Mouse (Mus musculus) retina, adult 2 months (tissue): ENCODE results near the gene Rhd.
"Not testable (repeated sequence)": the region's sequence is repeated elsewhere in the genome, so short reads cannot be mapped to it uniquely, and the experiment has no call there.

Experiments used
- DNase-seq: peaks from one replicate; pipeline ENCODE4 v3.0.0-alpha.2; 2012; ENCODE audit warnings: low read depth, low spot score

Gene Rhd

GRCm38 (mm10) chr4:134911406-134911805 is 47.1 kb downstream of the Rhd start:
- DNase-seq = not testable (repeated sequence)

GRCm38 (mm10) chr4:134913413-134913812 is 49.1 kb downstream of the Rhd start:
- no peak for DNase-seq

GRCm38 (mm10) chr4:134914122-134914863 is 50.0 kb downstream of the Rhd start:
- no peak for DNase-seq

GRCm38 (mm10) chr4:134914864-134915209 is 50.5 kb downstream of the Rhd start, which contains the start of gene Tmem50a:
Tmem50a (minus strand) TSS chr4:134915024.
- DNase-seq = peak; percentile 79

- DNase-seq = no peak
Observed at GRCm38 (mm10) chr4:134915223-134916050, 51.1 kb downstream of the Rhd start.

- no peak for DNase-seq
Observed at GRCm38 (mm10) chr4:134917194-134917593, 52.9 kb downstream of the Rhd start.

GRCm38 (mm10) chr4:134918381-134918780 is 54.0 kb downstream of the Rhd start:
- DNase-seq = no peak

GRCm38 (mm10) chr4:134919733-134920540 is 55.6 kb downstream of the Rhd start:
- no peak for DNase-seq

GRCm38 (mm10) chr4:134920631-134921030 is 56.3 kb downstream of the Rhd start:
- no peak for DNase-seq

GRCm38 (mm10) chr4:134921703-134922102 is 57.4 kb downstream of the Rhd start:
- no peak for DNase-seq

GRCm38 (mm10) chr4:134922111-134922924 is 58.0 kb downstream of the Rhd start:
- no peak for DNase-seq

- no peak for DNase-seq
Observed at GRCm38 (mm10) chr4:134922925-134923244, 58.5 kb downstream of the Rhd start.

GRCm38 (mm10) chr4:134923258-134924018 is 59.1 kb downstream of the Rhd start, which contains the start of gene Rsrp1:
Rsrp1 (plus strand) TSS chr4:134923592.
- DNase-seq = peak; percentile 97

- peak; percentile 76 for DNase-seq
Observed at GRCm38 (mm10) chr4:134924019-134924741, 59.8 kb downstream of the Rhd start.

- no peak for DNase-seq
Observed at GRCm38 (mm10) chr4:134925206-134925605, 60.9 kb downstream of the Rhd start.

- no peak for DNase-seq
Observed at GRCm38 (mm10) chr4:134927815-134928463, 63.6 kb downstream of the Rhd start.

- no peak for DNase-seq
Observed at GRCm38 (mm10) chr4:134928464-134928836, 64.1 kb downstream of the Rhd start.

GRCm38 (mm10) chr4:134929536-134929935 is 65.2 kb downstream of the Rhd start:
- no peak for DNase-seq

- no peak for DNase-seq
Observed at GRCm38 (mm10) chr4:134930190-134930589, 65.9 kb downstream of the Rhd start.
